Mouse (Mus musculus): ENCODE measurements around the gene Plxna4. TPM values are rescaled to one million over a fixed set of nuclear protein-coding genes. Genes with fewer than 3 reads are reported as not detected.

Gene Plxna4
- polyA plus RNA-seq, 1 experiment from 2014 or later: 18.6 TPM

DNA sequence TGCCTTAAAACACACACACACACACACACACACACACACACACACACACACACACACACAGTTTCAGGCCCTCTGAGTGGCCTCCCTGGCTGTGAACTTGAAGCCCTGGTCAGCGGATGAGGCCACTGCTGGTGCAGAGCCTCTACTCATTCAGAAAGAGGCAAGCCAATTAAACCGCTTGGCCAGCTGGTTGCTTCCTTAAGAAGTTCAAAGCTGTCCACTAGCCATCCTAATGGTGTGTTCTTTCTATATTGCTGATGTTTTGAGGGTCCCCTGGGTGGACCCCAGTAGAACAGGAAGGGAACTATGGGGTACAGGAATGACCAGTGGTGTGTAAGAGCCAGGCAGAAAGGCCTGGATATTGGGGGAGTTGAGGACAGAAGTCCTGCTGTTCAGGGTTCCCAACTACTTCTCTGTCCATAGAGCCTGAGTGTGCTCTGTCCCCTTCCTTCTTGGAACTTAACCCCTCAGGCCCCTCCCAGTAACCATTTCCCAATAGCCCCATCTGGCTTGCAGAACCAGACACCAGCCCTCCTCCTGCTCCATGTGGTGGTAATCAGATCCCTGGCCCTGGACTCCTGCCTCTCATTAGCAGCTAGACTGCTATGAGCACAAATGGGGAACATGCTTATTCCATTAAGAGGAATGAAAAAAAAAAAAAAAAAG, 408.5 kb downstream of the Plxna4 start:
- H3K4me1 ChIP-seq: no peaks in the 10 kb centered on the region
- no peaks in the 10 kb centered on the region for H3K27me3 ChIP-seq
- peaks cover 41% of the 10 kb centered on the region for H3K36me3 ChIP-seq (ENCODE audit: poor library complexity, severe bottlenecking)
- 81% methylated on average over 2 of the region's 2 CpGs for WGBS
- no peak overlapping the region for H3K9ac ChIP-seq
- no peak overlapping the region for H3K4me3 ChIP-seq
- no peak overlapping the region for H3K4me2 ChIP-seq
- H3K27ac ChIP-seq: no peak overlapping the region; the same call in 1 of the 2 replicates
- peak; percentile 59; the same call in 1 of the 2 replicates for ATAC-seq
- H3K9me3 ChIP-seq (replicated peaks): no peaks in the 10 kb centered on the region

DNA sequence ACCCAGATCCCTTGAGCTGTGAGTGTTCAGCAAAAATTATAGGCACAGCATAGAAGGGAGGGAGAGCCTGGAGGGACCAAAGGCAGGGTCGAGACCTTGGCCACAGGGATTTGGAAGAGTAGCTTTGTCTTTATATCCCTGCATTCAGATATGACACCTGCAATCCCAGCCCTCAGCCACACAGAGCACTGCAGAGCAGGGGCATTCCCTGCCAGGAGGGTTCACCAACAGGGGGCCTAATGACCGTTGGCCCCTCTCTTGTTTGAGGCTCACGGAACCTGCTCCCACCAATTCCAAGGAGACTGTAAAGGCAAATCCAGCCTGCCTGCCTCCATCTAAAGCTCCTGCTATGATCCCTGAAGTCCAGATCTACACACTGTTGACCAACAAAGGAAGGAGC, 410.1 kb downstream of the Plxna4 start:
- no peak for ATAC-seq
- no peaks in the 10 kb centered on the region for H3K27me3 ChIP-seq
- no peak overlapping the region for H3K9ac ChIP-seq
- H3K27ac ChIP-seq: no peak overlapping the region
- no peaks in the 10 kb centered on the region for H3K4me1 ChIP-seq
- 59% methylated on average over 3 of the region's 3 CpGs for WGBS
- H3K36me3 ChIP-seq (ENCODE audit: poor library complexity, severe bottlenecking): peaks cover 37% of the 10 kb centered on the region
- no peaks in the 10 kb centered on the region for H3K9me3 ChIP-seq (replicated peaks)
- no peak overlapping the region for H3K4me2 ChIP-seq
- no peak overlapping the region for H3K4me3 ChIP-seq

DNA sequence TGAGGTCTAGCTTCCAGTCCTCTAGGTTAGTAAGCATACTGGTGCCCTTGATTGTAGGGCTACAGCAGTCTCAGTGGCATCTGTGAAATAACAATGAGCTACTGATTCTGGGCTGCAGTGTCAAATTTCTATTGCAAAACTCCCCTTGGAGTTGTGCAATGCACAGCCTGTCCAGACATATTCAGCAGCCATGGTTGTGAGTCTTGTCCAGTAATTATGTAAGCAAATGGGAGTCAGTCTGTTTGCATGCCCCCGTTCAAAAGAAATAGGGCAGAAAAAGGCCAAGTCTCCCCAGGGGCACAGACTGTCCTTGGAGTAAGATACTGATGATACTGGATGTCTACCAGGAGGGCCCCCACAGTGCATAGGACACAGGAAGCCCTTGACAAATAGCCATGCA, 420.3 kb downstream of the Plxna4 start:
- Histone ChIP-seq H3K36me3 (ENCODE audit: poor library complexity, severe bottlenecking) (peaks cover 7% of the 10 kb centered on the region; the same call in 1 of the 2 replicates), H3K27ac (no peak overlapping the region), H3K4me2 (no peak overlapping the region), H3K9me3 (replicated peaks) (no peaks in the 10 kb centered on the region), H3K27me3 (no peaks in the 10 kb centered on the region), H3K9ac (no peak overlapping the region), H3K4me1 (no peaks in the 10 kb centered on the region; the same call in 1 of the 2 replicates), H3K4me3 (no peak overlapping the region)
- WGBS: 92% methylated on average over 1 of the region's 1 CpGs
- ATAC-seq: no peak

DNA sequence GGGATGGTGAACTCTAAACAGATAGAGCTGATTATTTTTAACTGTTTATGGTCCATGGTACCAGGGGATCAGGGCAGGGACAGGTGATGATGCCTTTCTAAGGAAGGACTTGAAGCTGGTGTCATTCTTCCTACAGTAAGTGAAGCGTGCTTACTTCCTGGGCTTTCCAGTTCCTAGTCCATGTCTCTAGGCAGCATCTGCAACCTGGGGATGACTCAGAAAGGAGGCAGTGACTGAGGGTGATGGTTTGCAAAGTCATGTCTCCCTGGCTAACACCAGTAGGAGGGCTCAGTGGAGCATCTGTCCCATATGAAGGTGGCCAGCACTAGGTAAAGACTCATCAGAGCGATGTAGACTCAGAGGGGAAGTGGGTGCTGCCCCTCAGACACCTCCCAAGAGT, 427.6 kb downstream of the Plxna4 start:
- ATAC-seq: no peak
- no peak overlapping the region for H3K9ac ChIP-seq
- 86% methylated on average over 2 of the region's 2 CpGs for WGBS
- H3K4me3 ChIP-seq: no peak overlapping the region
- H3K36me3 ChIP-seq (ENCODE audit: poor library complexity, severe bottlenecking): peaks cover 33% of the 10 kb centered on the region; the same call in 1 of the 2 replicates
- H3K27me3 ChIP-seq: no peaks in the 10 kb centered on the region
- no peak overlapping the region for H3K27ac ChIP-seq
- no peak overlapping the region for H3K4me2 ChIP-seq
- no peaks in the 10 kb centered on the region; the same call in 1 of the 2 replicates for H3K4me1 ChIP-seq
- no peaks in the 10 kb centered on the region for H3K9me3 ChIP-seq (replicated peaks)

DNA sequence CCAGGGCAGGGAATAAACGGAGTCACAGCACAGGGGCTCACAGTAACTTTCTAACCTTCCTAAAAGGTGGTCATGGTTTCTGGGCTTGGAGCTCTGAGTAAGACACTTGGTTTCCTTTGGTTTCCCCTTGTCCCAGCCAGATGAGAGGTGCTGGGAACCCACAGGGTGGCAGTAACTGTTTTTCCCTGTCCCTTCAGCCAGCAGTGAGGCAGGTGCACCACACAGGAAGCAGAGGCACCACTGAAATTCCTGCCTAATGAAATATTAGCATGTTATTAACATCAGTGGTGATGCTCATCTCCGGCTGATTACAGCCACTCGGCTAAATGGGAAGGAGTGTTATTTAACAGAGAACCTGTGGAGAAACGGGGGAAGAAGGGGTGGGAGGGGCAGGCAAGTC, 428.1 kb downstream of the Plxna4 start:
- WGBS: 64% methylated on average over 4 of the region's 4 CpGs
- no peak for ATAC-seq
- Histone ChIP-seq H3K4me1 (no peaks in the 10 kb centered on the region; the same call in 1 of the 2 replicates), H3K4me2 (no peak overlapping the region), H3K9me3 (replicated peaks) (no peaks in the 10 kb centered on the region), H3K27ac (no peak overlapping the region), H3K27me3 (no peaks in the 10 kb centered on the region), H3K9ac (no peak overlapping the region), H3K36me3 (ENCODE audit: poor library complexity, severe bottlenecking) (peaks cover 31% of the 10 kb centered on the region; the same call in 1 of the 2 replicates), H3K4me3 (no peak overlapping the region)

DNA sequence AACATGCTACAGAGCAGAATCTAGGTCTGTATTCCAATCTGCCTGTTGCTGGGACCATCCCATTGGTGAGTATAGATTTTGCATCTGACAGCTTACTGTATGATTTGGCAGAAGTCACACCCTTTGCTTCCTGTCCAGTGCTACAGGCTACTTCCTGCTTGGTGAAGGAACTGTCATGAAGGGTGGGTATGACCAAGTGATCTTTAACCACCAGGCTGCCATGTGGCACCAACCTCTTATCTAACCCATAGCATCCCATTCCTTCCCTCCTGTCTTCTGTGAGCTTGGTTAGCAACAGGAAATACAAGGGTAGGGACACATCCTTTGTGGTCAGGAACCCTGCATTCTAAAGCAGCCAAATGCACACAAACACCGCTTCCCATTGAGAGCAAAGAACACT, 429.6 kb downstream of the Plxna4 start:
- Histone ChIP-seq H3K9ac (no peak overlapping the region), H3K27me3 (no peaks in the 10 kb centered on the region), H3K4me1 (no peaks in the 10 kb centered on the region; the same call in 1 of the 2 replicates), H3K27ac (no peak overlapping the region), H3K9me3 (replicated peaks) (no peaks in the 10 kb centered on the region), H3K4me3 (no peak overlapping the region), H3K4me2 (no peak overlapping the region), H3K36me3 (ENCODE audit: poor library complexity, severe bottlenecking) (peaks cover 31% of the 10 kb centered on the region; the same call in 1 of the 2 replicates)
- WGBS: 84% methylated on average over 1 of the region's 1 CpGs
- no peak for ATAC-seq

DNA sequence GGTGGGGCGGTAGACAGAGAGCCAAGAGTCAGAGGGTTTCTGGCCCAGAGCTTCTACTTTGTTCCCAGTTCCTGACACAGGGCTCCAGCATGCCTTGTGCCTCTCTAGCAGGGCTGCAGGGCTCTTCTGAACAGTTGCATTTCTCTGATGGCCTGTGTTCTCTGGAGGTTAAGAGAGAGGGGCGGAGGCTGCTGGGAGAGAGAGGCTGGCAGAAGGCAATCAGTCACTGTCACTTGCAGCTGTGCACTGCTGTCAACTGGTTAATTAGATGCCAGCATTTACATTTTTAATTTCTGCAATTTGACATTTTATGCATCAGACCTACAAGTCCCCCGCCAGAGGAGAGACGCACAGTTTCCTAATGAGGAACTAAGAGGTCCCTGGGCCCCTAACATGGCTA, 434.8 kb downstream of the Plxna4 start:
- no peaks in the 10 kb centered on the region for H3K27me3 ChIP-seq
- no peak overlapping the region for H3K9ac ChIP-seq
- peak; percentile 50; the same call in 1 of the 2 replicates for ATAC-seq
- H3K4me3 ChIP-seq: no peak overlapping the region
- H3K36me3 ChIP-seq (ENCODE audit: poor library complexity, severe bottlenecking): peaks cover 35% of the 10 kb centered on the region
- WGBS: 75% methylated on average over 4 of the region's 4 CpGs
- no peak overlapping the region for H3K27ac ChIP-seq
- H3K9me3 ChIP-seq (replicated peaks): no peaks in the 10 kb centered on the region
- H3K4me2 ChIP-seq: no peak overlapping the region
- H3K4me1 ChIP-seq: no peaks in the 10 kb centered on the region

DNA sequence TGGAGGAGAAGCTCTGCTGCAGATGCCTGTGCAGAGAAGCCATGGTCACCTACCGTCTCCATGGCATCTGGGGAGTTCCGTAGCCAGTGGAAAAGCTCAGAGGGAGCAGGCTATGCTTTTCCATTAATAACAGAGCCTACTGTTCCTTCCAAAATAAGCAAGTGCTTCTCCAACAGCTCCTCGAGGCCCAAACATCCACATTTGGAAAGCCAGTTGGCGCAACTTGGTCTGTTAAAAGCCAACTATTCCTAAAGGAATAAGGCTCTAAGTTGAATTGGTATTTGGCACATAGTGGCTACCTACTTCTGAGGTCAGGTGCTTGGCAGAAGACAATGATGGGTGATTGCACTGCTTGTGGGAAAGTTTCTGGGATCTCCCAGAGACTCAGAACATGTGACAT, 437.2 kb downstream of the Plxna4 start:
- ATAC-seq: no peak
- Histone ChIP-seq H3K27me3 (no peaks in the 10 kb centered on the region), H3K36me3 (ENCODE audit: poor library complexity, severe bottlenecking) (peaks cover 20% of the 10 kb centered on the region), H3K4me2 (no peak overlapping the region), H3K9me3 (replicated peaks) (no peaks in the 10 kb centered on the region), H3K4me3 (no peak overlapping the region), H3K9ac (no peak overlapping the region), H3K4me1 (no peaks in the 10 kb centered on the region), H3K27ac (no peak overlapping the region)
- WGBS: 92% methylated on average over 4 of the region's 4 CpGs

DNA sequence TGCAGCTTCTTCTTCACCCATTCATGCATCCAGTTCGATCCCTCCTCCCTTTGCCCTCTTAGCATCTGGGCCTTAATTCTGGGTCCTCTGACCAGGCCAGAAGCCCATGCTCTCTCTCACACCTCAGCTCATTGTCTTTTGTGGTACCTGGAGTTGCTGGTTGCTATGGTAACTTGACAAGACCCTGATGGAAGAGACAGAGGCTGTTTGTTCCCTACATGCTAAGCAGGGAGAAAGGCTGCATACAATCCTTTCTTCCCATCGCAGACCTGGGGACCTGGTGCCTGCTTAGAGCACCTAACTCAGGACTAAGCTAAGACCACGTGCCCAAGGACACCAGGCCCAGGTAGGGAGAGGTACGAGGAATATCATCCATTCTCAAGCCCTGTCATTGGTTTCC, 443.2 kb downstream of the Plxna4 start:
- no peak overlapping the region for H3K9ac ChIP-seq
- H3K4me1 ChIP-seq: 0 out of 2 replicates have a peak, but pooled peaks cover 5% of the 10 kb centered on the region
- H3K27me3 ChIP-seq: no peaks in the 10 kb centered on the region
- H3K4me2 ChIP-seq: no peak overlapping the region
- H3K36me3 ChIP-seq (ENCODE audit: poor library complexity, severe bottlenecking): peaks cover 6% of the 10 kb centered on the region
- no peak overlapping the region for H3K4me3 ChIP-seq
- WGBS: 69% methylated on average over 4 of the region's 4 CpGs
- no peak for ATAC-seq
- no peaks in the 10 kb centered on the region for H3K9me3 ChIP-seq (replicated peaks)
- no peak overlapping the region; the same call in 1 of the 2 replicates for H3K27ac ChIP-seq

DNA sequence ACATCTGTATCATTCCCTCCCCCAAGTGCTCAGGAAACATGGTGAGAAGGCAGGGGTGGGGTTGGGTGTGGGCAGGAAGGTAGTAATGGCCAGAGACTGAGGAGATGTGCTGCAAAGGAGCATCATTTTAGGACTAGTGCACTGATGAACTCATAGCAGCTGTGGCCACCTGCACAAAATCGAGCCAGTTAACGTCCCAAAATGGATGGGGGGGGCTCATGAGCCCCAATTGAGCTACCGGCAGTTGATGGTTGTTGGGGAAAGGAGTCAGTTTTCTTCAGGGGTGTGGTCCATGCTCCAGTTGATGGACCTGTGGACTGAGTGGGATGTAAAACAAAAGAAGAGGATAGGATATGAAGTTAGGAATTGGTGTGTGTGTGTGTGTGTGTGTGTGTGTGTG, 448.5 kb downstream of the Plxna4 start:
- no peak overlapping the region for H3K27ac ChIP-seq
- H3K4me2 ChIP-seq: no peak overlapping the region
- no peaks in the 10 kb centered on the region for H3K9me3 ChIP-seq (replicated peaks)
- H3K36me3 ChIP-seq (ENCODE audit: poor library complexity, severe bottlenecking): no peaks in the 10 kb centered on the region
- no peaks in the 10 kb centered on the region for H3K27me3 ChIP-seq
- ATAC-seq: no peak
- H3K9ac ChIP-seq: no peak overlapping the region
- WGBS: 74% methylated on average over 3 of the region's 3 CpGs
- no peak overlapping the region for H3K4me3 ChIP-seq
- no peaks in the 10 kb centered on the region for H3K4me1 ChIP-seq

DNA sequence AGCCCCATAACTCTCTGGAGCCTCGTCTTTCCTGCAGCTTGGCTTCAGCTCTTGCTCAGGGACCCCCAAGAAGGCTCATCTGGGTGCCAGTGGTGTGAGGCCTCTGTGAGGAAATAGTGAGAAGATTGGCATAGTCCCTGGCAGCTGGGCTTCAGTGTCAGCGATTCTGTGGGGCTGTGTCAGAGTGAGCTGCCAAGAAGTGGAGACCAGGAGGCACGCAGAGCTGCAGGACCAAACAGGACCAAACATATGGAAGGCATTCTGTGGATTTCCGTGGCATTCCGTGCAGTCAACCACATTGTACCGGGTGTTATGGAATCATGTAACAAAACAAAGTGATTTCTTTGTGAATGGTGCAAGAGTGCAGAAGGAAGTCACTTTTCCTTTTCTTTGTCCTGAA, 461.1 kb downstream of the Plxna4 start:
- Histone ChIP-seq H3K4me1 (no peaks in the 10 kb centered on the region), H3K4me3 (no peak overlapping the region), H3K36me3 (ENCODE audit: poor library complexity, severe bottlenecking) (no peaks in the 10 kb centered on the region), H3K9me3 (replicated peaks) (no peaks in the 10 kb centered on the region), H3K9ac (no peak overlapping the region), H3K4me2 (no peak overlapping the region), H3K27me3 (no peaks in the 10 kb centered on the region), H3K27ac (no peak overlapping the region)
- no peak for ATAC-seq
- 79% methylated on average over 6 of the region's 6 CpGs for WGBS

DNA sequence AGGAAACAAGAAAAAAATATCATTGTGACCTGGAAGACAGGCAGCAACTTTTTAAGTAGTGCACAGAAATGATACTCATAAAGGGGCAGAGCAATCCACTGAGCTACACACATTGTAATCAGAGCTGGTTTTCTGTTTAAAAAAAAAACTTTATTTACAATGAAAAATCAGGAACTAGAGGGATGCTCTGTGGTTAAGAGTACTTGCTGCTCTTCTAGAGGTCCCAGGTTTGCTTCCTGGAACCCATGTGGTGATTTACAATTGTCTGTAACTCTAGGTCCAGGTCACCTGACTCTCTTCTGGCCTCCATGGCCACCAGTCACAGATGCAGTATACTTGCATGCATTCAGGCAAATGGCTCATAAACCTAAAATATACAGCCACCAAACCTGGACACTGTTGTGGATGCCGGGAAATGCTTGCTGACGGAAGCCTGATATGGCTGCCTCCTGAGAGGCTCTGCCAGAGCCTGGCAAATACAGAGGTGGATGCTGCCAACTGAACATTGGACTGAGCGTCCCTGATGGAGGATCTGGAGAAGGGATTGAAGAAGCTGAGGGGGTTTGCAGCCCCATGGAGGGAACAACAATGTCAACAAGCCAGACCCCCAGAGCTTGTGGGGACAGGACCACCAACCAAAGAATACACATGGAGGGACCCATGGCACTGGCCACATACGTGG, 465.3 kb downstream of the Plxna4 start:
- Histone ChIP-seq H3K9me3 (replicated peaks) (no peaks in the 10 kb centered on the region), H3K9ac (no peak overlapping the region), H3K4me3 (no peak overlapping the region), H3K4me1 (no peaks in the 10 kb centered on the region), H3K36me3 (ENCODE audit: poor library complexity, severe bottlenecking) (no peaks in the 10 kb centered on the region), H3K4me2 (no peak overlapping the region), H3K27ac (no peak overlapping the region), H3K27me3 (no peaks in the 10 kb centered on the region)
- no peak for ATAC-seq
- 85% methylated on average over 4 of the region's 4 CpGs for WGBS
